Mouse (Mus musculus): ENCODE results near the gene Gm1604a. TPM values are rescaled to one million over a fixed set of nuclear protein-coding genes. Genes with fewer than 3 reads are reported as not detected.
"Not testable (repeated sequence)": the region's sequence is repeated elsewhere in the genome, so short reads cannot be mapped to it uniquely, and the experiment has no call there.

Gene Gm1604a
- polyA plus RNA-seq, 1 experiment from 2014 or later = not detected

DNA sequence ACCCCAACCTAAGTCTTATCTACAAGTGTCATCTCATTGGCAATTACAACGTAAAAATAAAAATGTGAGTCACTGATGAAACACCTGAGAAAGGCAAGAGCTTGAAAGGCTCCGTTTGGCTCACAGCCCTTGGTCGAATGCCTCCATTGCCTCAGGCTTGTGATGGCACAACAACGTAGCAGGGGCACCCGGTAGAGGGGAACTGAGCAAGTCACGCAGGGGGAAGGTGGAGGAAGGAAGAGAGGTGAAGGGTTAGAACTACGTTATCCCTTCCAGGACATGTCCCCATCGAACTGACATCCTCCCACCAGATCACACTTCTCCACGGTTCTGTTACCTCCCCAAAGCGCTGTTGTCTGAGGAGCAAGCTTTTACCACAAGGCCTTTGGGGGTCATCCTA lies 101.1 kb downstream of the Gm1604a start:
- 69% methylated on average over 8 of the region's 10 CpGs for WGBS
- not testable (repeated sequence) for H3K27ac ChIP-seq; H3K9ac ChIP-seq; H3K9me3 ChIP-seq (replicated peaks); ATAC-seq (replicated peaks; ENCODE audit: insufficient number of reproducible peaks, insufficient read depth, low FRiP score, low read depth); H3K36me3 ChIP-seq; H3K4me3 ChIP-seq; H3K27me3 ChIP-seq; H3K4me1 ChIP-seq (replicated peaks); H3K4me2 ChIP-seq

DNA sequence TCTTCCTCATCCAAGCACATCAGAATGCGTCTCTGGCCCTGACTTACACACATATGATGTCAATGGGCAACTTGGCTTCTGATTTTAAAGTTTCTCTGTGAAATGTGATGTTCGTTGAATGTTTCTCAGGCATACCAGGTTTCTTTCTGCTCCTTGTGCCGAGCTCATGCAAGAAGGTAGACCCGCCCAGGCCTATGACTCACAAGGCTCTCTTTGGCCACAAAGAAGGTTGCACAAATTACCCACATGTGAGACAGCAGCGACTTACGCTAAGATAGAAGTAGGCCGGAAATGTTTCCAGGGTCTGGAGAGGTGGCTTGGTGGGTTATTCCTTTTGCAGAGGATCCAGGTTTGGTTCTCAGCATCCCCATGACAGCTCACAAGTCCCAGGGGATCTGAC lies 108.6 kb downstream of the Gm1604a start:
- not testable (repeated sequence) for H3K27me3 ChIP-seq; H3K36me3 ChIP-seq; ATAC-seq (replicated peaks; ENCODE audit: insufficient number of reproducible peaks, insufficient read depth, low FRiP score, low read depth); H3K4me3 ChIP-seq; H3K4me1 ChIP-seq (replicated peaks); H3K9me3 ChIP-seq (replicated peaks); H3K4me2 ChIP-seq; H3K27ac ChIP-seq; H3K9ac ChIP-seq
- no CpG with 5 or more reads among the region's 7 CpGs for WGBS

DNA sequence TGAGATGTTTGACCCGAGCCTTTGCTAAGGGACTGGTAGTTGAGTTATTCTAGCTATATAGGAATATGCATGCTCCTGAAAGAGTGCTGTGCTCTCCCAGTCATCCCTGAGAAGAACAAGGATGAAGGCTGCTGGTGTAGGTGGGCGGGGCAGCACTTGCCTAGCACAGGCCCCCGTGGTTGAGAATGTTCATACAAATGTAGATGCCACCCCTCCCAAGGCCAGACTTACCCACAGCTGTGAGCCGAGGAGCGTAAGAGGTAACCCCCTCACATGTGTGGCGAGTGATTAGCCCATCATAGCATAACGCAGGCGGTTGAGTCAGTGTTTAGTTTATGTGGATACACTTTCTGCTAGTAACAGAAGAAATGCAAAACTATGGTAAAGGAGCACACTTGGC lies 109.9 kb downstream of the Gm1604a start:
- H3K9ac ChIP-seq; ATAC-seq (replicated peaks; ENCODE audit: insufficient number of reproducible peaks, insufficient read depth, low FRiP score, low read depth); H3K36me3 ChIP-seq; H3K4me3 ChIP-seq; H3K27ac ChIP-seq; H3K27me3 ChIP-seq; H3K9me3 ChIP-seq (replicated peaks); H3K4me1 ChIP-seq (replicated peaks); H3K4me2 ChIP-seq: not testable (repeated sequence)
- 93% methylated on average over 7 of the region's 8 CpGs for WGBS

Other genes with a start within 250 kb of the Gm1604a start
- 109 and 136 TPM in 2 replicates for gene Ezr, start 242.8 kb upstream of the Gm1604a start, polyA plus RNA-seq (2015; fragmentation: Nextera tagmentation; extraction: Ambion mirVana)
- 66.3 and 68.9 TPM in 2 replicates for gene Rsph3b, start 76.9 kb upstream of the Gm1604a start, polyA plus RNA-seq (2015; fragmentation: Nextera tagmentation; extraction: Ambion mirVana)
- gene Tagap1, start 64.4 kb upstream of the Gm1604a start, polyA plus RNA-seq (2015; fragmentation: Nextera tagmentation; extraction: Ambion mirVana) = 23.7 and 32.7 TPM in 2 replicates
- 238 and 260 TPM in 2 replicates for gene Rnaset2b, start 54.9 kb upstream of the Gm1604a start, polyA plus RNA-seq (2015; fragmentation: Nextera tagmentation; extraction: Ambion mirVana)
- 0.05 TPM in 1 of 2 replicates, not detected in the other for gene Gm49721, start 46.7 kb upstream of the Gm1604a start, polyA plus RNA-seq (2015; fragmentation: Nextera tagmentation; extraction: Ambion mirVana)
- 24.4 and 29.9 TPM in 2 replicates for gene Rps6ka2, start 144.5 kb downstream of the Gm1604a start, polyA plus RNA-seq (2015; fragmentation: Nextera tagmentation; extraction: Ambion mirVana)